Mouse (Mus musculus): Measurements from ENCODE around the gene Lin7a.

The Lin7a gene

DNA sequence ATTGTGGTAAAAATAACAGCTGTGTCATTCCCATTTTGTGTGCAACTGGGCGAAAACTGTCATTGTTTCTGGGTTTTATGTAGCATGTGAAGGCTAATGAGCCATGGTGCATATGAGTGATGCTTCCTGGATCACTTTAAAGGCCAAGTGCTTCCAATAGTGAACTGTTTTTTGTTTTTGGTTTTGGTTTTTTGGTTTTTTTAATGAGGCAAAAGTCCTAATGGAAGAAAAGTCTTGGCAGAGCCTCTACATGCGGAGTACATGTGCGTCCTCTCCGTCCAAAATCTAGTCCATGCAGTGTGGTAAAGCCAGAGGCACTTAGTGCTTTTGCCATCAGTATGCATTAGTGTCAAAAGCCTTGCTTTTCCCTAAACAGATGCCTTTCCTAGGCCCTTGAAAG is 69.7 kb downstream of the Lin7a start:
- no peak for DNase-seq

DNA sequence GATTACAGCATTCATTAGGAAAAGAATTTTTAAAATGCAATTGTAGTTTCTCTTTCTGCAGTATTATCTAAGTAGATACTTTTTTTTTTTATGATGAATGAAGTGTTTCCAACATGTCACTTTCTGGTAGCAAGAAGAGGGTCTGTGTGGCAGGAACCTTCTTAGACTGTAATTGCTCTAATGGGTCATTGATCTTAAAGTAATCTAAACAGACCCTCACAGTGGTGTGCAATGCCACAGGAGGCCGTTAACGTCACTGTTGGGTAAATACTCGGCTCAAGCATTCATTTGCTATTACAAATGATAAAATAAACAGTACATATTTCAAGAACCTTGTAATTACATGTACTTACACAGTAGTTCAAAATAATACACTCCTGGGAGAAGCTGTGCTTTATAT is 72.7 kb downstream of the Lin7a start:
- no peak for DNase-seq

DNA sequence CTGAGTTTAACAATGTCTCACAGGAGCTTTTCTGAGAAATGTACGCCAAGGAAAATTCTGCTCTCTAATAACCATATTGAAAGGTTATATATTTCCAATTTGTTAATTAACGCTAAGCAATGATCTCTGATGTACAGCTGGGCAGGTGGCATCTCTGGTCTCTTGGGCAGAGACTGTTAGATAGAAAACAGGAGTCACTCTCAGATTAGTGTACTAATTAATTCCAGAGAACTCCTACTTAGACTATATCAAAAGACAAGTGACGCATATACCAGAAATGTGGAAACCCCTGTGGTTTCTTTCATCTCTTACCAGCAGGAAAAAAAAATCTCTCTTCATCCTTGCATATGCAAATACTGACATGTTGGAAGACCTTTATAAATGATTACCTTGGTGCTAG is 76.4 kb downstream of the Lin7a start:
- no peak for DNase-seq

DNA sequence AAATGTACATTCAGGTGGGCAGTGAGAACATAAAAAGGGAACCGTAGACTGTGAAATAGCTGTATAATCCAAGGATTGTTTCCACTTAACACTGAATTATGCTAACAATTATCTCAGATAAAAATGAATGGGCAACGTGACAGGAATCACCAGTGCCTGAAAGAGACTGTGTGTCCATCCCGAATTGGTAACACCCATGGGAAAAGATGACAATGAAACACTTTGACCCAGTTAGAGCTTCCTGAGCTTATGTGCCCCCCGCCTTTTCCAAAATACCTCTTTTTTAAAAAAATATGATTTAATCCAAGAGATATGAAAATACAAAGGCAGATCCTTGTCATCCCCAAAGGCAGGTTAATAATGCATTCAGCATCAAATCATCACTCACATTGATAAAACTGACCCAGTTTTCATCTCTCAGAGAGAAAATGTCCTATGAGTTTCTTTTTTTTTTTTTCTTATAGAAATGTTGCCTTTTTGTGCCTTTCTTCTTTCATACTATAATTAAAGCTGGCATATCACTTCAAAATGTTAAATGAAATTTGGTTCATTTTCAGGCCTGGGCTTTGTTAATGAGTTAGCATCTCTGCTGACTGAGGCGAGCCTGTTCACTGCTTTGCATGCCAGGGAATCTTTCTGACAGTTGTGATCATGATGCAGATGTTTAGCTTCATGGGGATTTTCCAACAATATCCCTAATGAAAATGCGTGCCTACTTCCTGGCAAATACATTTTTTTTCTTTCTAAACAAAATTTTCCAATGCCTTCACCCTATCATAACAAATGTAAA is 80.4 kb downstream of the Lin7a start:
- DNase-seq, result no peak

DNA sequence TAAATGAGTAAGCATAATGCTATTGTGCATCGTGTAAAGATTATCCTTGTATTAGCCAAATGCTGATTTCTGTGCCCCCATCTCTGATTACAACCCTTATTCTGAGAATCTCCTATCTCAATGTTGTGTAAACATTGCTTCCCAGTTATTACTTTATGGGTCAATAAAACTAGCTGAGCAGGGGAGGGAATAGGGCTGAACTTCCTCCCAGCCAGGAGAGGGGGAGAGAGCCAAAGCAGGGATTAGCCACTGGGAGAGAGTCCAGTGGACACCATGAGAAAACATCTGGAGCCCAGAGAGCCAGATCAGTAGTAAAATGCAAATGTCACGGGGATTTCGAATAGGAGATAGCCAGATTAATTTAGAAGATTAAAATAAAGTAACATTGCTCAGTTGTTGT is 82.0 kb downstream of the Lin7a start:
- DNase-seq, result no peak

DNA sequence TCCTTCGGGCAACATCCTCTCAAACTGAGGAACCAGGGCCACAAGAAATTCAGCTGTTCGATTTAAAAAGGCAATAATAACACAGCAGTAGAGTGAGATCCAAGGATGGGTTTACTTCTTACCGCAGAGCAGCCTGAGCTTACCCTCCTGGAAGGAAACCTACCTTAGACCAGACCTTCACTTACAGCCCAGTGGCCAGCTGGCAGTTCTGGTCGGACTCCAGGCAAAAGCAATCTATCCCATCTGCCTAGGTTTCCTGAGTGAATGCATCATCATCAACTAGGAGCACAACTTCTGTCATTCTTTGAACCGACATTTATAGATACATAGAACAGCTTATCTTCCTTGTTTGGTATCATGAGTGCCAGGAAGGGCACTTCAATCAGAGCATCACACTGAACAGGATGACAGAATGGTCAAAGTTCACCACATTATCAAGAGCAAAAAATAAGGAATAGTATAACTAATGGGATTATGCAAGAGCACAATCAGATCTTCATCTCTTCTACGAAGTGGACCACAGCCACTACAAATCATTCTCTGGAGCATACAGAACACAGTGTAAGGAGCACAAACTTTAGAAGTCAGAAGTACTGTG is 87.1 kb downstream of the Lin7a start:
- DNase-seq, result no peak

DNA sequence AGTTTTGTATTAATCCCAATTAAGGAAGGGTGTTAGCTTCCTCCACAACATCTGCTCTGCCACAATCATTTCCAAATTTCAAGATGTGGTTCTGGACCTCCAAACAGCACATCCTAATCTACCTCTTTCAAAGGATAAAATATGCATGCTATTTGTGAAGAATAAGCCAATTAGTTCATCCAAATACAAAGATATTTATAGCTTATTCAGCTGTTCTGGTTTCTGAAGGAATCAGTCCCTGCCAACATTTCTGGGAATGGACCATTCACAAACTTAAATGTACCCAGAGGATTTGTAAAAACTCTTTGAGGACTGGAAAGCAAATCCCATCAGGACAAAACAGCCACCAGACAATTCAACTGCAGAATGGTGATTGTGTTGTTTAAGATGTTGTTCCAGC is 87.8 kb downstream of the Lin7a start:
- DNase-seq, result no peak

DNA sequence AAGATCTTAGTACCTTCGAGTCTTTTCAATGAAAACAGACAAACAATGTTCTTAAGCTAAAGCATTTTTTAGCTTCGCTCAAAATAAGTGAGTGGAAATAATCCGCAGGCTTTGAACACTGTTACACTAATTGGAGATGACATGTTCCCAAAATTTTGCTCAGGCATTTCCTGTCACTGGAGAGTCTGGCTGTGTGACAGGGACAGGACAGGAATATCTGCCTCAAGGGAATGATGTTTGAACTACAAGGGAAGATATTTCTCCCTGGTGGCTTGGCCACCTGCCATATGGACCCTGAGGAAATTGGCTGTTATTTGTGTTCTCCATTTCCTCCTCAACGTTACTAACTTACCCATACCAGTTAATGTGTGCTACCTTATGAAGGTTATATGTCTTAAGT is 90.1 kb downstream of the Lin7a start:
- DNase-seq, result no peak

DNA sequence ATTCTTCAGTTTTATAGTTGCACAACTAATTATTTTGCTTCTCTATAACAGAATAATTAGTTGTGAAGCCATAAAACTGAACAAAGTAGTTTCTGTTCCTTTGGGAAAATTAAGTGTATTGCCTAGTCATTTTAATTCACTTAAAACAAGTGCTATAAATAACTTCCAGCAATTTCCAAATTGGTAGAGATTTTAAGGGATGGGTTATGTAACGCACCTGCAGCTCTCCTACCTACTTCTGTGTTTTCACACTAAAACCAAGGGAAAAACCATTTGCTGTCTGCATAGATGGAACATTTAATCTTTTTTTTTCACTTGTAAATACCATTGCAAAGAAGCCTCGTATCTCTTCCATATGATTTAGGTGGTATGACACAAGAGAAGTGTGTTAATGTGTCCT is 90.5 kb downstream of the Lin7a start:
- no peak for DNase-seq

DNA sequence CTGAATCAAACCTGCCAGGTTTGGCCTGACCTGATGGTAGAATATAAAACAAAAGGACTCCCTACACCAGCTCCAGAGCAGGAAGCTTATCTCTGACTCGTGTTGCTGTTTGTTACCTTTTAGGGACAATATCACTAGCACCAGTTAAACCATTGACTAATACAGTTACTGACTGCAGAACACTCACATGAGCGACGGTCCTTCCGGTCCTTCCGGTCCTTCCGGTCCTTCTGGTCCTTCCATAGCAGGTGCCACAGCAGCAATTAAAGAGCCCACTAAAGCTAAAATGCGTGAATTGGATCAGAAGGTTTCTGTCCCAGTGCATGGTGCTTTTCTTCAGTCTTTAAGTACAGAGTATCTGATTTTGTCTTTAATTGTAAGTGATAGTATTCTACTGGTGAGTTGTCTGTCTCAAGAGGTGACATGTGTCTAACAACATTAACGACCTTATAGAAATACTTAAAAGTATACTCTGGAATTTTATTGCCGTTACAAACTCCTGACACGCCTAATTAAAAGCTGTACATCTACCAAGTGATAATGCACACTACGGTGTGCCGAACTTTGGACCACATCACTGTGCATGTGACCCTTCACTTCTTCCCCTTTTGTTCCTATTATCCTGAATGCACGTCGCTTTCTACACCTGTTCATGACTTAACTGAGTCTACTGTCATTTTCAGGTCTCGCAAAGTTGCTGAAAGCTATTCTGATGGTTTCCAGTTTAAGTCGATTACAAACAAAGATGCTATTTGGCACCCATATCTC is 91.7 kb downstream of the Lin7a start:
- DNase-seq, result no peak

DNA sequence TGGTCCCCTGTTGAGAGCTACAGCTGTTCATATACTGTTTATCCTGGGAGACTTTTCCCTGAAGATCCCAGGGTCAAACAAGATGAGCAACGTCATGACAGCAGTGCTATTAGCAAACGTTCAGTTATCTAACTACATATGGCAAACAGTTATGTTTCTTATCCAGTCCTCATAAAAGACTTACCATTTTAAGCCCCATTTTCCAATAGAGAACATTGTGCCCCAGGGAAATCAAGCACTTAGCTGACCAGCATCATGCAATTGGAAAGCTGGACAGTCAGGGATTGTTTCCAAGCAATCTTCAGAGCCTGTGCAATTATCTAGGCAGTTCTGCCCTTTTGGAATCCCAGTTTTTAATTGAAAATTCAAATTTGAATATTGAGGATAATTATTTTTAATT is 105.7 kb downstream of the Lin7a start:
- no peak for DNase-seq

DNA sequence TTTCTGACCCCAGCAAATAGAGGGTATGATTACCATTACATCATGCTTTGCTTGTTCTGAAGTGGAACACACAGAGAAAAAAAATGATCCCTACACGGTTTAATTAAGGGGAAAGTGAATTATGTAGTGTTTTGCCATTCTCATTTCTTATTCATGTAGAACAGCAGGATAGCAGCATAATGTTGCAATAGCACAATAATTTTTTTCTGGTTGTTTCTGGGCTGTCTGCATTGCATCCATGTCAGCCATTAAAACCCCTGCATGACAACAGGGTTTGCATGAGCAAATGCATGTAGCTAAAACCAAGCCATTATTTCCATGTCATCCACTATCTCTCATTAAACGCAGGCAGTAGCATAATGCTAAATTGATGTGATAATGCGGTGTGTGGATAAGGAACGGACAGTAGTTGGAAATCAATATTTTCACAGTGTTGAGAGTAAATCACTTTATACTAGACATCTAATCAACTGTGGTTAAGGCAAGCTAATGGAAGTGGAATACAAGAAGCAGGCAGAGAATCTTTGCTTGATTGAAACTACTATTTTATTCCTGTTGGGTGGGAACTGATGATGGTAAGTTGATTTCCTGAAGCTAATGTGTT is 109.8 kb downstream of the Lin7a start:
- no peak for DNase-seq

DNA sequence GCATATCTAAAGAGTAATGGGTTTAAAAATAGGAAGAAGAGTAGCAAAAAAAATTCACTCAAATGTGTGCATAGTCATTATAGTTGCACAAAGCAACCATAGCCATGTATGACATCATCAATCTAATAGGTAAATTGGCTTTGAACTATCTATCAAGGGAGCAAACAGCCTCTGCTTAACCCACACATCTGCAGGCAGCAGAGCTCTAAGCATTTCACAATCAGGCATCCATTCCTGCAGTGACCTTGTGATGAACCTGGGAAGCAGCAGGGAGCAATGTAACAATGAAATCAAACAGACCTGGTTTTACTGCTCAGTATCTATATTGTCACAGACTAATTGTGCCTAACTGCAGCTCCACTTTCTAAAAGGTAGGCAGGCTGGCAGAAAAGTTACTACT is 112.3 kb downstream of the Lin7a start:
- DNase-seq, result no peak

DNA sequence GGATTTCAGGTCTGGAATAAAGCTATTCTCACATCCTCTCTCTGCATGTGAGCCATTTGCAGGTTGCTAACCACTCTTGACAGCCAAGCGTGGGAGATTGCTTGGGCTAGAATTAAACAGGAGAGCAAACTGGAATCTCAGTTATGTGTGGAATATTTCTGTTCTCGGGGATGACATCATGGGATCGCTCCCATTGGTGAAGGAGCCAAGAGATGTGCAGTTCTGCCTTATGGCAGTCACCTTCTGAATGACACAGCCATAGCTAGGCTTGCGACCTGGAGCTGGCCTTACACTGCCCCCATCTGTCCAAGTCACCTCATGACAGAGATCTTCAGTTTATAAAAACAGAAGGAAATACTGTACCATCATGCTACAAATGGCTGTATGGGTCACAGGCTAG is 118.0 kb downstream of the Lin7a start:
- DNase-seq, result no peak

DNA sequence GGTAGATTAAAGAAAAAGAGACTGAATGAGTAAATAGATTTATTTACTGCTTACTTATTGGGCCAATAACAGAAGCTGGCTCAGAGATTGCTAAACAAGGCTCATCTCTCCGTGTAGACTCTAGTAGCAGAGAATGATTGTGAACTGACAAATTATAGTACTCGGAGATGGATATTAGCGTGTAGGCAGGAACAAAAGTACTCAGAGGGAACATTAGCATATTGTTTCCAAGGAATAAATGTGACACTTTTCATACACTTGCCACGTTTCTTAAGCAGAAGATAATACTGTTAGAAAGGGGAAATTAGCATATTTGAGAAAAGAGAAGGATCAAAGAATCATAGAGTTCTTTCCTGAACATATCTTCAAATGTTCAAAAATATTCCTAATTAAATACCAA is 133.9 kb downstream of the Lin7a start:
- no peak for DNase-seq

DNA sequence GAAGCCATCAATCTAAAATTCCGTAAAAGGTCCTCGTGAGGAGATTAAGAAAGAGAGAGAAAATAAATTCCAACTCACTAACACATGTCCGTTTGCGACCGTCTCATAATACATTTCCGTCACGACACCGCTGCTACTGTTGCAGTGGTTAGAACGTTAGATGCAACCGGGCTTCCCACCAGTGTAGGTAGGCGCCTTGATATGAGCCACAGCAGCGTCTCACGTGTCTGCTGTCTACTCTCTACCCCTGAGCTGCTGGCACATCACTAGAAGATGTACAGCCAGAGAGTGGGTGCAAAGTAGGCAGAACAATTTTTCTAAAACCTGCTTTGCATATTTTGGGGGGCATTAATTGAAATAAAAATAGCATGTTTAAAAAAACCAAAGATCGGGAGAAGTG is 146.8 kb downstream of the Lin7a start:
- no peak for DNase-seq

DNA sequence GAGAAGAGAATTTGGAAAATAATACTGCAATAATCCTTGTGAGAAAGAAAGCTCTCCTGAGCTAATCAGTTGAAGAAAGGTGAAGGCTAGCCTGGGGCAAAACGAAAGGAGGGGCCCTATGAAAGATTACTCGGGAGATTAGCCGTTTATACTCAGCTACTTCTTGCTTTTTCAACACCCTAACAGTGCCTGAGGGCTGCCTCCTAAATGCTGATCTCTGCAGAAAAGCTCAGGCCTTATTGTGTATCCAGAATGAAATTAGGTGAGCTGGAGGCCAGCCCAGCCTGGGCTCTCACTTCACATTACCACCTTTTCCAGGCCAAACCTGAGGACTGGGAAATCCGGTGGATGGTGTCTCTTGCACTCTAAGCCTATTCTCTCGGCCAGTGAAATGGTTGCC is 165.5 kb downstream of the Lin7a start:
- no peak for DNase-seq

DNA sequence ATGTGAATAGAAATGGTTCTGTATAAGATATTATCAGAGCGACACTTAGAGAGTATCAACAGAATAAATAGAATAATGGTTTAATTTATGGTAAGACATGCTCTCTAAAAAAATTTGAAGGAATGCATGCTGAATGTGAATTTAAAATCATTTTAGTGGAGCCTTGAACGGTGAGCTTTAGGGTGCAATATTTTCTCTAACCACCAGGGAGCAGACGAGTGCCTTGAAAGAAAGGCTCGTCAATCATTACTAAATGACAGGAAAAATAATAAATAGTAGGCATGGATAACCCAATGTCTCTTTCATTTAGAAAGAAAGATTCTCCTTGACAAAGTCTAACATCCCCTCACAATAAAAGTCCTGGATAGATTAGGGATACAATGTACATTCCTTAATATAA is 171.3 kb downstream of the Lin7a start:
- no peak for DNase-seq

DNA sequence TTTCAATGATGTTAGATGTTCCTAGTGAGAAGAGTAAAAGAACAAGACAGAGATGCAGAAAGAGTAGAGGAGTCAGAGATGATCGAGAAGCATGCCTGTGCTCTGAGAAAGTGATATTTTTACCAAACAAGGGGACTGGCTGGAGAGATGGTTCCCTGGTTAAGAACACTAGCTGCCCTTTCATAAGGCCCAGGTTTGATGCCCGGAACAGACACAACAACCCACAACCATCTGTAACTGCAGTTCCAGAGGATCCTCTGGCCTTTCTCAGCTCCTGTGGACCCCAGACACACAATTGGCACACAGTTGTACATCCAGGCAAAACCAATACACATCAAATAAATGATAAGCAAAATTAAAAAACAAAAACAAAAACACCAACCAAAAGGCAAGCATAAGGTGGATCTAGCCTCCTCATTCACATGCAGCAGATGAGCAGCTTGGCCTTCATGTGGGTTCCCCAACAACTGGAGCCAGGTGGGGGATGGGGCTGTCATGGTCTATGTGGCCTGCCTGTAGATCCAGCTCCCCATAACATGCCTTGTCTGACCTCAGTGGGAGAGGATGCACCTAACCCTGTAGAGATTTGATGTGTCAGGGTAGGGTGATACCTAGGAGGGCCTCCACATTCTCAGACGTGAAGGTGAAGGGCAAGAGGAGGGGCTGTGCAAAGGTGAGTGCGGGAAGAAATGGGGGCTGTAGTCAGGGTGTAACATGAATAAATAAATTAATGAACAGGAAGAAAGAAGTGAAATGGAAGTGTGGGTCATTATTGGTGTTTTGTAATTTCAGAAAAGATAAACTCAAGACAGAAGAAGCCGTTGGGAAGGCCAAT is 178.2 kb downstream of the Lin7a start:
- no peak for DNase-seq

DNA sequence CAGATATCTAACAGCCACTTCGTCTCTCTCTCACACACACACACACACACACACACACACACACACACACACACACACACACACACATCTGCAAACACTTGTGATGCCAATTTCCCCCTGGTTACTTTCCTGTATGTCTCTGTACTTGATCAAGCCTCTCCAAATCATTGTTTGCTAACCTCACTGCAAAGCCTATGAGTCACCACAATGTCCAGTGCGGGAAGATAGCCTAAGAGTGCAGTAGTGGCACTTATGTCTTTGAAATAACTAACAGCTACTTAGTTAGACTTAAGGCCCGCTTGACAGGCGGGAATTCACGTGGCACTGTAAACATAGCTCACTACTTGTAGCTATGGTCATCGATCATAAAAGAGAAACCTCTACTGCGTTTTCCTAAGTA is 196.3 kb downstream of the Lin7a start:
- no peak for DNase-seq
